30 mouse cellular contexts compared by ENCODE assay signal in the genomic region with DNA sequence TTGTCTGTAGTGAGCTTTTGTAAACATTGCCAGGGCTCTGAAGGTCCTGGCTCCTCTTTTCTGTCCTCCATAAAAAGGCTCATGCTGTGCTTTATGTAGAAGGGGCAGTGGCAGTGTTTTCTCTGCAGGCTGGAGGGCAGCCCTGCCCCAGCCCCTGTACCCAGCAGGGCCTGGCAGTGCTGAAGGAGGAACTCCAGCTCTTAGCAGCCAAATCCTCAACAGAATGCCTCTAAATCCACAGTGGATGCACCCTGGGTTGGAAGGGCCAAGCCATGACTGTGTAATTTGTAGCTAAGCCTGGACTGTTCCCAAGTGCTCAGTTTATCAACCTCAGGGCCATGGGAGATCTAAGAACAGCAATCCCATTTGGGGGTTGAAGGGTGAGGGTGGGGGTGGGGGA.
DNase-seq lines count a peak whose midpoint lies in the region; ATAC-seq lines count a peak whose summit lies in the region.
"Had no signal": no experiment of that assay in that cellular context is flagged by ENCODE, and none has a peak within 500 bp of the region (broad histone marks: within the 10 kb centered on the region; RNA-seq: fewer than 3 reads in every experiment).

No protein-coding gene starts in this region.

- no peaks in the 10 kb centered on the region for H3K9me3 ChIP-seq in hindbrain, embryonic 16.5 days (ENCODE audit: control insufficient read depth, low read length)
- H3K9me3 ChIP-seq in hindbrain, embryonic 11.5 days (ENCODE audit: control insufficient read depth, low read length), result no peaks in the 10 kb centered on the region
- H3K9me3 ChIP-seq in neural tube, embryonic 15.5 days (replicated peaks), result no peaks in the 10 kb centered on the region
- H3K9me3 ChIP-seq: embryonic facial prominence, embryonic 13.5 days; forebrain, embryonic 15.5 days; intestine, embryonic 15.5 days; liver, embryonic 13.5 days had no signal

- no peak overlapping the region for H3K4me2 ChIP-seq in hindbrain, embryonic 16.5 days (ENCODE audit: low read length)
- no peak overlapping the region for H3K4me2 ChIP-seq in hindbrain, embryonic 11.5 days (replicated peaks; ENCODE audit: low read depth, low read length)
- H3K4me2 ChIP-seq in neural tube, embryonic 15.5 days, result no peak overlapping the region
- H3K4me2 ChIP-seq: embryonic facial prominence, embryonic 13.5 days; forebrain, embryonic 15.5 days; heart, embryonic 11.5 days; hindbrain, embryonic 15.5 days; intestine, embryonic 15.5 days; liver, embryonic 13.5 days; neural tube, embryonic 12.5 days had no signal

- peaks cover 24% of the 10 kb centered on the region for H3K4me1 ChIP-seq in hindbrain, embryonic 16.5 days (ENCODE audit: control insufficient read depth, insufficient read depth, low read depth, low read length)
- H3K4me1 ChIP-seq in hindbrain, embryonic 11.5 days (replicated peaks; ENCODE audit: control insufficient read depth, insufficient read depth, low read length), result no peaks in the 10 kb centered on the region
- peaks cover 45% of the 10 kb centered on the region for H3K4me1 ChIP-seq in neural tube, embryonic 15.5 days
- H3K4me1 ChIP-seq: embryonic facial prominence, embryonic 13.5 days; intestine, embryonic 15.5 days had no signal

- H3K4me3 ChIP-seq in hindbrain, embryonic 16.5 days (ENCODE audit: low read length), result no peak overlapping the region
- no peak overlapping the region for H3K4me3 ChIP-seq in hindbrain, embryonic 11.5 days (ENCODE audit: low read depth, low read length)
- no peak overlapping the region for H3K4me3 ChIP-seq in neural tube, embryonic 15.5 days (replicated peaks)
- H3K4me3 ChIP-seq: embryonic facial prominence, embryonic 13.5 days; forebrain, embryonic 10.5 days; forebrain, embryonic 15.5 days; hindbrain, embryonic 15.5 days; intestine, embryonic 15.5 days; layer of hippocampus, adult 2 months; left cerebral cortex, adult 2 months; liver, embryonic 13.5 days; neural tube, embryonic 12.5 days had no signal

- H3K27ac ChIP-seq in hindbrain, embryonic 16.5 days (ENCODE audit: low read depth, low read length), result no peak overlapping the region
- H3K27ac ChIP-seq in hindbrain, embryonic 11.5 days (ENCODE audit: low read depth, low read length), result no peak overlapping the region
- peak overlapping the region; percentile 10; the same call in 1 of the 2 replicates for H3K27ac ChIP-seq in neural tube, embryonic 15.5 days (replicated peaks)
- H3K27ac ChIP-seq: embryonic facial prominence, embryonic 13.5 days; forebrain, embryonic 10.5 days; forebrain, embryonic 15.5 days; hindbrain, embryonic 15.5 days; intestine, embryonic 15.5 days; layer of hippocampus, adult 2 months; left cerebral cortex, adult 2 months; liver, embryonic 13.5 days; neural tube, embryonic 12.5 days had no signal

- peak overlapping the region; percentile 13; the same call in 1 of the 2 replicates for H3K9ac ChIP-seq in hindbrain, embryonic 16.5 days (ENCODE audit: low read depth, low read length)
- no peak overlapping the region for H3K9ac ChIP-seq in hindbrain, embryonic 11.5 days (ENCODE audit: low read depth, low read length)
- no peak overlapping the region for H3K9ac ChIP-seq in neural tube, embryonic 15.5 days (replicated peaks)
- H3K9ac ChIP-seq: embryonic facial prominence, embryonic 13.5 days; forebrain, embryonic 15.5 days; hindbrain, embryonic 15.5 days; intestine, embryonic 15.5 days; liver, embryonic 13.5 days; neural tube, embryonic 12.5 days had no signal

- no peaks in the 10 kb centered on the region for H3K36me3 ChIP-seq in hindbrain, embryonic 16.5 days (ENCODE audit: control insufficient read depth, insufficient read depth, low read length)
- no peaks in the 10 kb centered on the region for H3K36me3 ChIP-seq in hindbrain, embryonic 11.5 days (ENCODE audit: control insufficient read depth, insufficient read depth, low read length)
- no peaks in the 10 kb centered on the region for H3K36me3 ChIP-seq in neural tube, embryonic 15.5 days
- H3K36me3 ChIP-seq: embryonic facial prominence, embryonic 13.5 days; forebrain, embryonic 10.5 days; forebrain, embryonic 15.5 days; hindbrain, embryonic 15.5 days; intestine, embryonic 15.5 days; liver, embryonic 13.5 days; neural tube, embryonic 12.5 days had no signal

- DNase-seq in hindbrain, embryonic 11.5 days (ENCODE audit: low spot score), result no peak
- no peak for DNase-seq in neural tube, embryonic 10.5 days (ENCODE audit: extremely low spot score, low spot score)
- DNase-seq in cerebellum, postnatal 36 days, result peak; percentile 36 to 40
- no peak for DNase-seq in liver
- DNase-seq: adrenal gland, adult 2 months; adrenal gland, postnatal 36 days; B cell, adult 2 months; embryo, embryonic 11 days; gastrocnemius, postnatal 25 days; heart, adult 18-20 months; heart, postnatal 36 days; kidney, adult 2 months; kidney, postnatal 36 days; liver, embryonic 13.5 days; lung, adult 2 months; lung, postnatal 14 days; thymus, adult 2 months; thymus, postnatal 4 days had no signal

- ATAC-seq in hindbrain, embryonic 16.5 days, result no peak
- no peak for ATAC-seq in hindbrain, embryonic 11.5 days (ENCODE audit: low FRiP score)
- no peak for ATAC-seq in neural tube, embryonic 15.5 days (ENCODE audit: low FRiP score)
- ATAC-seq: forebrain, embryonic 15.5 days; intestine, embryonic 15.5 days; midbrain, embryonic 16.5 days had no signal

- H3K27me3 ChIP-seq in hindbrain, embryonic 16.5 days (replicated peaks; ENCODE audit: control insufficient read depth, insufficient read depth, low read length), result no peaks in the 10 kb centered on the region
- H3K27me3 ChIP-seq in hindbrain, embryonic 11.5 days (ENCODE audit: control insufficient read depth, insufficient read depth, low read length), result no peaks in the 10 kb centered on the region
- H3K27me3 ChIP-seq in neural tube, embryonic 15.5 days (replicated peaks), result no peaks in the 10 kb centered on the region
- H3K27me3 ChIP-seq: embryonic facial prominence, embryonic 13.5 days; forebrain, embryonic 15.5 days; hindbrain, embryonic 15.5 days; intestine, embryonic 15.5 days; liver, embryonic 13.5 days; neural tube, embryonic 12.5 days had no signal

Comparison
In these comparisons a context has a peak if more than half of its experiments do, and no peak if none do; other contexts are left out.
1. DNase-seq: peak in cerebellum, postnatal 36 days (2 of 2); none in hindbrain, embryonic 11.5 days (single experiment), neural tube, embryonic 10.5 days (single experiment) and liver (single experiment).